Mouse (Mus musculus): ENCODE data around the gene Mxi1. TPM values are rescaled to one million over a fixed set of nuclear protein-coding genes. Genes with fewer than 3 reads are reported as not detected.

The Mxi1 gene
- polyA plus RNA-seq, 1 experiment from 2014 or later, result 37.2 TPM

DNA sequence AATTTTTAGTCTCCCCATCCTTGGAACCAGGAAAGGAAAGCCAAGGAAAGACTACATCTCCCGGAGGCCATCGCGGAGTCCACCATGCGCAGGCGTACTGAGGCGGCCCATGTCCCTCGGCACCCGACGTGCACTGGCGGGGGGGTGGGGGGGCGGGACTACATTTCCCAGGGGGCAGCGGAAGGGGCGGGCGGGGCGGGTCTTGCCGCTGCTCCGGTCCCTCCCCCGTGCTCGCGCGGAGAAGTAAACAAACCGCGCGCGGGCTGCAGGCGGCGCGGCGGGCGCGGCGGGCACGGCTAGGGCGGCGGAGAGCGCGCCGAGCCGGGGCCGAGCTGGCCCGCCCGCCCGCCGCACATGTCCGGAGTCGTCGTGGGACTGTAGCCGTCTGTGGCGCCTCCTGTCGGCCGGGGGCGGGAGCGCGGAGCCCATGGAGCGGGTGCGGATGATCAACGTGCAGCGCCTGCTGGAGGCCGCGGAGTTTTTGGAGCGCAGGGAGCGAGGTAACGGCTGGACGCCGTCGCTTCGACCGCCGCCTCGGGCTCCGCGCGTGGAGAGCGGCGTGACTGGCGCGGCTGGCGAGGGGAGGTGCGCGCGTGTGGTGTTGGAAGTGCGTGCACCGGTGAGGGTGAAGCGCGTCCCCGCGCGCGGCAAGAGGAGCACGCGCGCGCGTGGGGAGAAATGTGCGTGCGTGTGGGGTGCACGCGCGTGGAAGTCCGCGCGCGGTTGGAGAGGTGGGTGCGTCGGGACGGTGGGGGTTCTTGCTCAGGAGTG lies 19.1 kb downstream of the Mxi1 start:
- Histone ChIP-seq H3K9ac (ENCODE audit: low read depth, low read length) (peak overlapping the region; percentile 77), H3K4me1 (ENCODE audit: control insufficient read depth, insufficient read depth, low read length) (peaks cover 24% of the 10 kb centered on the region), H3K4me3 (ENCODE audit: low read depth, low read length) (peak overlapping the region; percentile 53), H3K36me3 (ENCODE audit: control insufficient read depth, insufficient read depth, low read length) (peaks cover 3% of the 10 kb centered on the region; the same call in 1 of the 2 replicates), H3K27ac (ENCODE audit: low read length) (peak overlapping the region; percentile 77), H3K4me2 (ENCODE audit: low read length) (peak overlapping the region; percentile 84), H3K9me3 (replicated peaks; ENCODE audit: control insufficient read depth, low read length, poor library complexity, severe bottlenecking) (no peaks in the 10 kb centered on the region), H3K27me3 (ENCODE audit: control insufficient read depth, insufficient read depth, low read depth, low read length) (no peaks in the 10 kb centered on the region)
- under 1% methylated on average over 103 of the region's 106 CpGs for WGBS
- ATAC-seq, result peak; percentile 80

DNA sequence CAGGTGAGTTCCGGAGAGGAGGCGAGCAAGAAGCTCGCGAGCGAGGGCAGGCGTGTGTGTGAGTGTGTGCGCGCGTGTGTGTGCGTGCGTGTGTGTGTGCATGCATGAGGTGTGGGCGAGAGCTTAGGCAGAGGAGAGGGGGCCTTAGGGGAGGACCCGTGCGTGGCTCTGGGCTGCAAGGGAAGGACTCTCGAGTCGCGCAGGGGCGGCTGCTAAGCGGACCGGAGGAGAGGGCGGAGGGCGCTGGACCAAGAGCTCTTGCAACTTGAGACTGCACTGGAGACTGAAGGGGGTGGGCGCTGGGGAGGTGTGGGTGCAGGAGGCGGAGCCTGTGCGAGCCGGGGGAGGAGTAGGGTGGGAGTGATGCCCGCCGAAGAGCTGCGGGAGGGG lies 19.7 kb downstream of the Mxi1 start:
- Histone ChIP-seq H3K27me3 (ENCODE audit: control insufficient read depth, insufficient read depth, low read depth, low read length) (no peaks in the 10 kb centered on the region), H3K9me3 (replicated peaks; ENCODE audit: control insufficient read depth, low read length, poor library complexity, severe bottlenecking) (no peaks in the 10 kb centered on the region), H3K27ac (ENCODE audit: low read length) (peak overlapping the region; percentile 77), H3K4me1 (ENCODE audit: control insufficient read depth, insufficient read depth, low read length) (peaks cover 23% of the 10 kb centered on the region), H3K4me3 (ENCODE audit: low read depth, low read length) (peak overlapping the region; percentile 53), H3K4me2 (ENCODE audit: low read length) (peak overlapping the region; percentile 84), H3K9ac (ENCODE audit: low read depth, low read length) (peak overlapping the region; percentile 77), H3K36me3 (ENCODE audit: control insufficient read depth, insufficient read depth, low read length) (peaks cover 3% of the 10 kb centered on the region; the same call in 1 of the 2 replicates)
- WGBS, result under 1% methylated on average over 23 of the region's 29 CpGs
- ATAC-seq, result peak; percentile 76

DNA sequence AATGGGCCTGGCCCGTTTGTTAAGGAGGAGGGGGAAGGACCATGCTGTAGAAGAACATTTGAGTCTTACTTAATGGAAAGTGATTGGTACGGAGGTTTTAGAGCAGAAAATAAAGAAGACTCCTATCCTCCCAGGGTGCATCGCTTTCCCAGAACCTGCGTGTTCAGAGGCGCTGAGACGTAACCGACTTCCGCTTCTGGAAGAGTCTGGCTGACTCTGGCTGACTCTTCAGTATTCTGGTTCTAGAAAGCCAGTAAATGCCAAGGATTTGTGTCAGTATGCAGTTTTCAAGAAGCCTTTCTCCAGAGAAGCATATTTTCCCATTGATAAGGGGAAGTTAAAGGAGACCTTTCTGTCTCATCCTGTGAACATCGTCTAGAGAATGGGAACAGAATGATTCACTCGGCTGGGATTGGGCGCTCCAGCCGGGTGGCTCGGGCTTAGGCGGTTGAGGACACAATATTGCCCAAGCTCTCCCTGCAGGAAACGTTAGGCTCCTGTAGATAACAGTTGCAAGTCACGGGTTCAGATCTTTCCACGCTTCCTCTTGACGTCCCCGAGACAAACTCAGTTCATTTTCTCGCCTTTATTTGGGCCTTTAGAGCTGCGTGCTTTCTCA lies 21.7 kb downstream of the Mxi1 start:
- no peak overlapping the region for H3K4me3 ChIP-seq (ENCODE audit: low read depth, low read length)
- no peak overlapping the region for H3K4me2 ChIP-seq (ENCODE audit: low read length)
- H3K27me3 ChIP-seq (ENCODE audit: control insufficient read depth, insufficient read depth, low read depth, low read length), result no peaks in the 10 kb centered on the region
- no peak for ATAC-seq
- H3K9ac ChIP-seq (ENCODE audit: low read depth, low read length), result no peak overlapping the region
- H3K27ac ChIP-seq (ENCODE audit: low read length), result no peak overlapping the region
- peaks cover 3% of the 10 kb centered on the region for H3K36me3 ChIP-seq (ENCODE audit: control insufficient read depth, insufficient read depth, low read length)
- 93% methylated on average over 21 of the region's 21 CpGs for WGBS
- H3K9me3 ChIP-seq (replicated peaks; ENCODE audit: control insufficient read depth, low read length, poor library complexity, severe bottlenecking), result no peaks in the 10 kb centered on the region
- peaks cover 8% of the 10 kb centered on the region; the same call in 1 of the 2 replicates for H3K4me1 ChIP-seq (ENCODE audit: control insufficient read depth, insufficient read depth, low read length)

DNA sequence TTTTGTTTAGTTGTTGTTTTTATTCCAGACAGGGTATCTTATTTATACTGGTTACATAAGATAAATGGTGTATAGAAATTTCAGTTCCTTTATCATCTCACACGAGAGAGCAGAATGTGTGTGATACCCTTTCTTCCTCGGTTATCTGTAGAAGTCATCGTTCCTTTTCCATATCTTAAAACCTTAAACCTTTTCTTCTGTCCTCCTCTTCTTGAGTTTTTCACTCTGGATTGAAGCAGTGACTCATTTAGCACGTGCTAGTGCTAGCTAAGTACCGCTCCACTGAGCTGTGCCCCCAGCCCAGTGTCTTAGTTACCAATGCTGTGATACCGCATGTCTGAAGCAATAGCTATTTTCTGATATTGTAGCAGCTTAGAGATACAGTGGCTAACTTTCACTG lies 23.4 kb downstream of the Mxi1 start:
- 91% methylated on average over 6 of the region's 6 CpGs for WGBS
- H3K9me3 ChIP-seq (replicated peaks; ENCODE audit: control insufficient read depth, low read length, poor library complexity, severe bottlenecking), result no peaks in the 10 kb centered on the region

DNA sequence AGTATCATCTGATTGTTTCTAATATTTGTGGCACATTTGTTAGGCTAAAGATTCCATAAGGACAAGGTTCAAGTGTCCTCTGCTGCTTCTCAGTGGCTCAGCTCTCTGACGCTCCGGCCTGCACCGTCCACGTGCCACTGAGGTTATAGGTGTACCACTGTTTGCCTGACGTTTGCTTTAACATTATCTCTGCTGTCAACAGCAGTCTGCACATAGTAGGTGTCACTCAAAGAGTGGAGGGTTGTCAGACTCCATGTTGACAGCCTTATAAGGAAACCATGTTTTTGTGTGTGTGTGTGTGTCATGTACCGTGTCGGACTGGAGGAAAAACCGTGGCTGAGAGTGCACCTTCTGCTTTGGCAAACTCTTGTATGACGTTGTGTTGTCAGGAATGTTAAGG lies 24.9 kb downstream of the Mxi1 start:
- Histone ChIP-seq H3K36me3 (ENCODE audit: control insufficient read depth, insufficient read depth, low read length) (peaks cover 14% of the 10 kb centered on the region), H3K4me2 (ENCODE audit: low read length) (no peak overlapping the region), H3K9ac (ENCODE audit: low read depth, low read length) (no peak overlapping the region), H3K9me3 (replicated peaks; ENCODE audit: control insufficient read depth, low read length, poor library complexity, severe bottlenecking) (no peaks in the 10 kb centered on the region), H3K4me1 (ENCODE audit: control insufficient read depth, insufficient read depth, low read length) (peaks cover 7% of the 10 kb centered on the region; the same call in 1 of the 2 replicates), H3K27me3 (ENCODE audit: control insufficient read depth, insufficient read depth, low read depth, low read length) (no peaks in the 10 kb centered on the region), H3K4me3 (ENCODE audit: low read depth, low read length) (no peak overlapping the region), H3K27ac (ENCODE audit: low read length) (no peak overlapping the region)
- no peak for ATAC-seq
- 95% methylated on average over 9 of the region's 9 CpGs for WGBS

More for the DNA sequence above, 23.4 kb downstream of the Mxi1 start:
- H3K27ac ChIP-seq (ENCODE audit: low read length), result no peak overlapping the region
- H3K27me3 ChIP-seq (ENCODE audit: control insufficient read depth, insufficient read depth, low read depth, low read length), result no peaks in the 10 kb centered on the region
- no peak overlapping the region for H3K9ac ChIP-seq (ENCODE audit: low read depth, low read length)
- peaks cover 12% of the 10 kb centered on the region for H3K36me3 ChIP-seq (ENCODE audit: control insufficient read depth, insufficient read depth, low read length)
- peaks cover 8% of the 10 kb centered on the region; the same call in 1 of the 2 replicates for H3K4me1 ChIP-seq (ENCODE audit: control insufficient read depth, insufficient read depth, low read length)
- ATAC-seq, result no peak
- H3K4me2 ChIP-seq (ENCODE audit: low read length), result no peak overlapping the region
- no peak overlapping the region for H3K4me3 ChIP-seq (ENCODE audit: low read depth, low read length)

DNA sequence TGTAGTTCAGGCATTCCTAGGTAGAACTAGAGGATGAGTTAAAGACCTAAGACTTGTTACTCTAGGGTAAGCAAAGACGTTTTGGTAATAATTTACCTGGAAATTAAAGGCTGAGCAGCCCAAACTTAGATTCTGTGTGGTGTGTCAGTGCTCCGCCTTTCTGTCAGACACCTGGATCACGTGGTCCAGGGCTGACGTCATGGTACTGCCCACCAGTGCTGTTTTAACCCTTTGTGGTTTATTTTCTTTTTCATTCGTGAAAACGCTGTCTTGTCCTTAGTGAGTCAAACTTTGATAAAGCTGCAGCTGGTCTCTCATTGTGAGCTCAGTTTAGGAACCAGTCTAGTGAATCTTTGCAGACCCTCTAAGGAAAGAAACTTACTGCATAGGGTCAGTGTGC lies 30.1 kb downstream of the Mxi1 start:
- Histone ChIP-seq H3K9me3 (replicated peaks; ENCODE audit: control insufficient read depth, low read length, poor library complexity, severe bottlenecking) (no peaks in the 10 kb centered on the region), H3K4me2 (ENCODE audit: low read length) (peak overlapping the region; percentile 13), H3K4me3 (ENCODE audit: low read depth, low read length) (peak overlapping the region; percentile 18; the same call in 1 of the 2 replicates), H3K4me1 (ENCODE audit: control insufficient read depth, insufficient read depth, low read length) (peaks cover 6% of the 10 kb centered on the region; the same call in 1 of the 2 replicates), H3K27me3 (ENCODE audit: control insufficient read depth, insufficient read depth, low read depth, low read length) (no peaks in the 10 kb centered on the region), H3K36me3 (ENCODE audit: control insufficient read depth, insufficient read depth, low read length) (peaks cover 11% of the 10 kb centered on the region), H3K27ac (ENCODE audit: low read length) (no peak overlapping the region), H3K9ac (ENCODE audit: low read depth, low read length) (no peak overlapping the region)
- no peak for ATAC-seq
- WGBS, result 31% methylated on average over 6 of the region's 6 CpGs

DNA sequence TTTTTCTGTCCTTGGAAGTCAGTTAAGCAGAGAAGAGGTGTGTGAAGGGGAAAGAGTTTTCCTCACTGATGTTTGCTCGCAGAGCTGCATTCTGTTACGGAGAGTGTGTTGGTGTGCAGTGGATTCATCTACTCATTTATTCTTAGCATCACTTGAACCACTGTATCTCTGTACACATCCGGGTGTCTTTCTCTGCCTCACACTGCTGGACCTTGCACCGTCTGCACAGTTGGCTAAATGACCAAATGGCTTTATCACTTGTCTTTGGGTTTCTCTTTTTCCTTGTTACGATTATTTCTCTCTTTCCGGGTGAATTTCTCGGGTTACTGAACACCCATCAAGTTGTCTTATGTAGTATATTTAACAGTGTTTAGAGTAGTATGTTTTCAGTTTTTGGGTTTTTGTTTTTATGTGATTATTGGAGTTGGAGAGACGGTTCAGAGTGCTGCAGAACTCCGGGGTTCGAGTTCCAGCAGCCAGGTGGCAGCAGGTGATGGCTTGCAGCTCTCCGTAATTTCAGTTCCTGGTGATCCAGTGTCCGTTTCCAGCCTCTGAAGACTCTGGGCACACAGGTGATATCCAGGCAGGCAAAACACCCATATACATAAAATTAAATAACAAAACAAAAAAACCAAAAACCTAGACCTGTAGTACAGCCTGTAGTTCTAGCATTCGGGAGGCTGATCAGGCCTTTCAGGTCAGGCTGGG lies 33.0 kb downstream of the Mxi1 start:
- Histone ChIP-seq H3K36me3 (ENCODE audit: control insufficient read depth, insufficient read depth, low read length) (peaks cover 5% of the 10 kb centered on the region), H3K4me1 (ENCODE audit: control insufficient read depth, insufficient read depth, low read length) (peaks cover 6% of the 10 kb centered on the region; the same call in 1 of the 2 replicates), H3K27me3 (ENCODE audit: control insufficient read depth, insufficient read depth, low read depth, low read length) (no peaks in the 10 kb centered on the region), H3K4me3 (ENCODE audit: low read depth, low read length) (no peak overlapping the region), H3K9ac (ENCODE audit: low read depth, low read length) (no peak overlapping the region), H3K4me2 (ENCODE audit: low read length) (no peak overlapping the region), H3K27ac (ENCODE audit: low read length) (no peak overlapping the region), H3K9me3 (replicated peaks; ENCODE audit: control insufficient read depth, low read length, poor library complexity, severe bottlenecking) (no peaks in the 10 kb centered on the region)
- no peak for ATAC-seq
- 89% methylated on average over 13 of the region's 13 CpGs for WGBS

DNA sequence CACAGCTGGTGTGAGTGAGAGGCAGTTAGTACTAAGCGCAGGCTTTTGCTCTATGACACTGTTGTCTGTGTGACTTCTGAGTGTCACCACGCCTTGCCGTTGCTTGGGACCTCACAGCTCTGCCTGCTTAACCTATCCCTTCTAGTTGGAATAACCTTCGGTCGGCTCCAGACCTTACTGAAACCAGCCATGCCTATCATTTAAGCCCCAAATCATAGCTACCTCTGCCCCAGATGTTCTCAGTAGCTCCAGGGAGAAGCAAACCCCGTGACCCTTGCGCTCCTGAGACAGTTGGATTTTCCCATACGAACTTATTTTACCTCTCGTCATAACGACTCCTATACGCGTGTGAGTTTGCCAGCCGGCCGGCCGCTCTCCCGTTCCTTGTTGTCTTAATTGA lies 33.7 kb downstream of the Mxi1 start:
- Histone ChIP-seq H3K27ac (ENCODE audit: low read length) (no peak overlapping the region), H3K4me1 (ENCODE audit: control insufficient read depth, insufficient read depth, low read length) (peaks cover 6% of the 10 kb centered on the region; the same call in 1 of the 2 replicates), H3K27me3 (ENCODE audit: control insufficient read depth, insufficient read depth, low read depth, low read length) (no peaks in the 10 kb centered on the region), H3K9me3 (replicated peaks; ENCODE audit: control insufficient read depth, low read length, poor library complexity, severe bottlenecking) (no peaks in the 10 kb centered on the region), H3K4me2 (ENCODE audit: low read length) (no peak overlapping the region), H3K9ac (ENCODE audit: low read depth, low read length) (no peak overlapping the region), H3K36me3 (ENCODE audit: control insufficient read depth, insufficient read depth, low read length) (peaks cover 3% of the 10 kb centered on the region; the same call in 1 of the 2 replicates), H3K4me3 (ENCODE audit: low read depth, low read length) (no peak overlapping the region)
- 81% methylated on average over 16 of the region's 16 CpGs for WGBS
- no peak for ATAC-seq

All from midbrain, embryonic 16.5 days (tissue).